Mouse (Mus musculus) G1E (cell line): Measurements from ENCODE around the gene Skap2. TPM values are rescaled to one million over a fixed set of nuclear protein-coding genes. Genes with fewer than 3 reads are reported as not detected.

ENCODE experiments used
- ATAC-seq: 2 replicates; pipeline ENCODE4 v1.8.0; 2016; ENCODE audit warnings: mild to moderate bottlenecking; ENCODE audit not compliant: insufficient number of reproducible peaks, poor library complexity, low FRiP score, severe bottlenecking; ENCODE audit errors: extremely low read depth
- DNase-seq: peaks from one replicate; pipeline ENCODE4 v3.0.0; 2012; ENCODE audit warnings: low spot score
- H3K27me3 ChIP-seq: 2 replicates; pipeline ENCODE4 v1.6.1; 2012; ENCODE audit warnings: mild to moderate bottlenecking, low read length, inconsistent platforms; ENCODE audit not compliant: insufficient read depth
- H3K36me3 ChIP-seq: replicated peaks from 2 replicates; pipeline ENCODE3; 2012; ENCODE audit warnings: mild to moderate bottlenecking, inconsistent platforms
- H3K4me1 ChIP-seq: 2 replicates; pipeline ENCODE4 v1.6.1; 2012; ENCODE audit warnings: low read depth, low read length, inconsistent platforms, mixed read lengths; ENCODE audit not compliant: insufficient read depth
- H3K4me3 ChIP-seq: 2 replicates; pipeline ENCODE4 v1.5.1; 2012; ENCODE audit warnings: low read depth, mild to moderate bottlenecking, inconsistent platforms, low read length, moderate library complexity, mixed read lengths
- H3K9me3 ChIP-seq: replicated peaks from 2 replicates; pipeline ENCODE4 v1.6.1; 2012; ENCODE audit warnings: inconsistent platforms
- CTCF ChIP-seq: IDR thresholded peaks from 2 replicates; pipeline ENCODE4 v1.5.1; 2012; ENCODE audit warnings: low read depth, low read length, inconsistent platforms, mixed read lengths
- GATA1 ChIP-seq: IDR thresholded peaks from 2 replicates; pipeline ENCODE4 v1.6.1; 2012; ENCODE audit warnings: borderline replicate concordance, low read length, inconsistent platforms, mixed read lengths
- GATA2 ChIP-seq: IDR thresholded peaks from 2 replicates; pipeline ENCODE4 v1.6.1; 2012; ENCODE audit warnings: low read depth, low read length, inconsistent platforms, borderline replicate concordance
- POLR2AphosphoS5 ChIP-seq: IDR thresholded peaks from 2 replicates; pipeline ENCODE4 v1.6.1; 2012; ENCODE audit warnings: low read depth, low read length, inconsistent platforms; ENCODE audit not compliant: insufficient replicate concordance
- TAL1 ChIP-seq: conservative IDR thresholded peaks from 2 replicates; pipeline ENCODE4 v1.6.1; 2012; ENCODE audit warnings: low read depth, low read length, inconsistent platforms, mixed read lengths
- polyA plus RNA-seq: library from polyadenylated mRNA; stranded (reverse); fragments of >175 nt; gene quantifications from 2 replicates; pipeline ENCODE4 v1.2.3, GENCODE M21; 2012
- total RNA-seq, 2 experiments: library from RNA; stranded (forward) in 1 of 2; stranded (reverse) in 1 of 2; fragments of 200-1000 nt in 1 of 2; fragments of >200 nt in 1 of 2; fragmentation: Nextera tagmentation in 1 of 2; gene quantifications; 2 replicates each; pipeline ENCODE4 v1.2.3; 2014 to 2017

Gene Skap2
- total and polyA plus RNA-seq, 3 experiments = 5.2 to 163 (median 26.6) TPM

- DNase-seq = no peak
- TF ChIP-seq TAL1 (no peak), CTCF (no peak), POLR2AphosphoS5 (no peak), GATA1 (no peak), GATA2 (no peak)
- H3K27me3 ChIP-seq = no peaks in the 10 kb centered on the region
- H3K4me1 ChIP-seq = no peaks in the 10 kb centered on the region
- no peak overlapping the region for H3K4me3 ChIP-seq
- peaks cover 23% of the 10 kb centered on the region for H3K36me3 ChIP-seq
- ATAC-seq = no peak
- H3K9me3 ChIP-seq = no peaks in the 10 kb centered on the region
These were observed 142.1 kb downstream of the Skap2 start for GRCm38 (mm10) chr6:51870294-51870693.

GRCm38 (mm10) chr6:51866596-51866995 lies 145.8 kb downstream of the Skap2 start:
- Histone ChIP-seq H3K36me3 (peaks cover 25% of the 10 kb centered on the region), H3K9me3 (no peaks in the 10 kb centered on the region), H3K4me3 (no peak overlapping the region), H3K4me1 (no peaks in the 10 kb centered on the region), H3K27me3 (no peaks in the 10 kb centered on the region)
- TF ChIP-seq CTCF (no peak), GATA1 (no peak), POLR2AphosphoS5 (no peak), GATA2 (no peak), TAL1 (no peak)
- DNase-seq (no peak), ATAC-seq (no peak)

- ATAC-seq = no peak
- TF ChIP-seq TAL1 (no peak), GATA1 (no peak), CTCF (no peak), GATA2 (no peak), POLR2AphosphoS5 (no peak)
These were observed 148.8 kb downstream of the Skap2 start for GRCm38 (mm10) chr6:51863508-51863907.

GRCm38 (mm10) chr6:51860300-51860699 lies 152.0 kb downstream of the Skap2 start:
- no peak overlapping the region for H3K4me3 ChIP-seq
- H3K9me3 ChIP-seq = no peaks in the 10 kb centered on the region
- peaks cover 4% of the 10 kb centered on the region; the same call in 1 of the 2 replicates for H3K4me1 ChIP-seq
- DNase-seq (no peak), ATAC-seq (no peak)
- TF ChIP-seq TAL1 (no peak), CTCF (no peak)
- peaks cover 14% of the 10 kb centered on the region for H3K36me3 ChIP-seq
- no peaks in the 10 kb centered on the region for H3K27me3 ChIP-seq

More at GRCm38 (mm10) chr6:51863508-51863907, 148.8 kb downstream of the Skap2 start:
- Histone ChIP-seq H3K27me3 (no peaks in the 10 kb centered on the region), H3K36me3 (peaks cover 25% of the 10 kb centered on the region), H3K4me1 (no peaks in the 10 kb centered on the region), H3K9me3 (no peaks in the 10 kb centered on the region), H3K4me3 (no peak overlapping the region)
- DNase-seq = no peak

- H3K36me3 ChIP-seq = peaks cover 5% of the 10 kb centered on the region
- H3K4me3 ChIP-seq = no peak overlapping the region
- no peaks in the 10 kb centered on the region for H3K27me3 ChIP-seq
- TF ChIP-seq CTCF (peak; percentile 76), GATA1 (no peak)
- no peaks in the 10 kb centered on the region for H3K9me3 ChIP-seq
- DNase-seq (peak; percentile 62), ATAC-seq (peak; percentile 66)
- H3K4me1 ChIP-seq = peaks cover 4% of the 10 kb centered on the region; the same call in 1 of the 2 replicates
These were observed 154.5 kb downstream of the Skap2 start for GRCm38 (mm10) chr6:51857821-51858220.

- Histone ChIP-seq H3K4me1 (peaks cover 4% of the 10 kb centered on the region; the same call in 1 of the 2 replicates), H3K27me3 (peaks cover 5% of the 10 kb centered on the region; the same call in 1 of the 2 replicates), H3K9me3 (no peaks in the 10 kb centered on the region), H3K36me3 (peaks cover 3% of the 10 kb centered on the region), H3K4me3 (no peak overlapping the region)
- ATAC-seq (no peak), DNase-seq (no peak)
- TF ChIP-seq GATA2 = no peak
- no peak for TF ChIP-seq GATA1
- no peak for TF ChIP-seq CTCF
- no peak for TF ChIP-seq TAL1
- TF ChIP-seq POLR2AphosphoS5 = no peak
These were observed 159.1 kb downstream of the Skap2 start for GRCm38 (mm10) chr6:51853291-51853690.

GRCm38 (mm10) chr6:51852643-51853042 lies 159.7 kb downstream of the Skap2 start:
- no peaks in the 10 kb centered on the region for H3K9me3 ChIP-seq
- TF ChIP-seq POLR2AphosphoS5 = no peak
- TF ChIP-seq CTCF = no peak
- TF ChIP-seq GATA1 = no peak
- TF ChIP-seq TAL1 = no peak
- no peak for TF ChIP-seq GATA2
- peaks cover under 1% of the 10 kb centered on the region; the same call in 1 of the 2 replicates for H3K4me1 ChIP-seq
- no peak overlapping the region for H3K4me3 ChIP-seq
- H3K36me3 ChIP-seq = peaks cover 3% of the 10 kb centered on the region
- ATAC-seq = no peak
- peaks cover 5% of the 10 kb centered on the region; the same call in 1 of the 2 replicates for H3K27me3 ChIP-seq
- DNase-seq = no peak
